Mouse (Mus musculus) left cerebral cortex, adult 11 months (tissue): ENCODE measurements at regions not wholly inside any gene's neighbourhood (a gene's known extent, or its start where the extent isn't known, plus 50 kb on each side); places are given as distances from the start of the nearest gene placed in this dataset.

Experiments
- DNase-seq: peaks from one replicate; pipeline ENCODE4 v3.0.0; 2022; ENCODE audit warnings: low spot score

- DNase-seq, result no peak
Measured at GRCm38 (mm10) chr5:39023241-39023640, 146.6 kb upstream of the Clnk start.

GRCm38 (mm10) chr5:39000643-39001042 is 124.0 kb upstream of the Clnk start:
- no peak for DNase-seq

GRCm38 (mm10) chr5:38999700-39000099 is 123.1 kb upstream of the Clnk start:
- DNase-seq, result no peak

GRCm38 (mm10) chr5:38972397-38973159 is 96.0 kb upstream of the Clnk start:
- no peak for DNase-seq

- no peak for DNase-seq
Measured at GRCm38 (mm10) chr5:38970497-38970896, 93.9 kb upstream of the Clnk start.

GRCm38 (mm10) chr5:38967010-38967409 is 90.4 kb upstream of the Clnk start:
- DNase-seq, result no peak

- no peak for DNase-seq
Measured at GRCm38 (mm10) chr5:38964445-38964844, 87.8 kb upstream of the Clnk start.

- no peak for DNase-seq
Measured at GRCm38 (mm10) chr5:38950520-38951288, 74.1 kb upstream of the Clnk start.

- DNase-seq, result no peak
Measured at GRCm38 (mm10) chr5:38945903-38946686, 69.5 kb upstream of the Clnk start.

GRCm38 (mm10) chr5:38932382-38933079 is 55.9 kb upstream of the Clnk start:
- no peak for DNase-seq

- DNase-seq, result no peak
Measured at GRCm38 (mm10) chr5:38927051-38927450, 50.4 kb upstream of the Clnk start.
